Mouse (Mus musculus) thymus, postnatal 14 days (tissue): ENCODE measurements around the gene Sh3gl1.

Source experiments
- DNase-seq: peaks from one replicate; pipeline ENCODE4 v3.0.0; 2021

Sh3gl1 gene

GRCm38 (mm10) chr17:56039345-56039744 is 2.9 kb upstream of the Sh3gl1 start:
- DNase-seq = no peak

DNA sequence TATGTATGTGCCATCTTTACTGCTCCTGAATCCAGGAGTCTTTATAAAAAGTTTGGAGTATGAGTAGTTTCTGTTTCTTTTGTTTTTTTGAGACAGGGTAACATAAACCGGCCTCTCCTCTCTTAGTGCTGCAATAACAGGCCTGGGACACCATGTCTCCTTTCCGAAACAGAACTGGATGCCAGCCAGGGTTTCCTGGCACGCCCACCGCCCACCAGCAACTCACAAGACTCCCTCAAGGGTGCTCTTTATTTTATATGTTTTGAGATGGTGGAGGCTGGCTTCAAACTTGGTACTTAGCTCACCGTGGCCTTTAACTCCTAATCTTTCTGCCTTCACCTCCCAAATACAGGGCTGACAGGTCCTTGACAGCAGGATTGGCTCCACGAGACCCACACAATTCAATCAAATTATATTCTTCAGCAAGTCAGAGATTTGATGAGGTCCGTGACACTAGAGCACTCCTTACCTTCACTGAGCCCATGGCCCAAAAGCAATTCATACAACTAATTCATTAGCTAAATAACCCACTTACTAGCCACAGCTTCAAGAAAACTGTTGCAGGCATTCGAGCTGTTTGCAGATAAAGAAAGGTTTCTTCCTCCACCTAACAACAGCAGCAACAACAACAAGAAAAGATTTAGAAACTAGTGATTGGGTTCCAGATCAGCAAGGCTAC is 2.3 kb upstream of the Sh3gl1 start:
- DNase-seq = no peak

DNA sequence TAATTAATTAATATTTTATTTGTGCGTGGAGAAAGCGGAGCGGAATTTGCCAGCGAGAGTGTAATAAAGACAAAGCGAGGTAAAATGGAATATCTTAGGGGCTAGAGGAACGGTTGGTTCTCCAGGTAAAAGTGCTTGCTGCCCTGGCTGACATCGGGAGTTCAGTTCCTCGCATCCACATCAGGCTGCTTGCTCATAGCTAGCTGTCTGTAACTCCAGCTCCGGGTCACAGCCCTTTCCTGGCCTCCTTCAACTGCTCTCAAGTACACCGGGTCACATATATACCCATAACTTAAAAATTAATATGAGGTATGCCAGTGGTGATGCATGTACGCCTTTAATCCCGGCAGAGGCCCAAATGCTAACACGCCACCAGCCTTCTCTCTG is 459 bp upstream of the Sh3gl1 start:
- no peak for DNase-seq

DNA sequence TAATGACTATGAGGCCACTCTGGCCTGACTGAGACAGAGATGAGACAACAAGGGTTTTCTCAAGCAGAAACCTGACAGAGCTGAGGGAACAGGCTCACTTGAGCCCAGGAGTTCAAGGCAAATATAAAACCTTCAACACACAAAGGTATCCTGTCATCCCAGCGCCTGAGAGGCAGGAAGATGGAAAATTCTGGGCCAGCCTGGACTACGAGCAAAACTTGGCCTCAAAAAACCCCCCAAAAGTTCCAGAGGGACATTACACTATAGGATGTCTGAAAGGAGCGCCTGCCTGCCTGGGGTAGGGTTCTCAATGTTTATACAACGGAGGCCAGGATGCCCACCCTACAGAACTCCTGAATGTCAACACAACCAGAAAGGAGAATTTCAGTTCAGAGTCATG is 1.2 kb downstream of the Sh3gl1 start:
- DNase-seq = no peak

- no peak for DNase-seq
Observed at GRCm38 (mm10) chr17:56034726-56035100, 1.7 kb downstream of the Sh3gl1 start.

- no peak for DNase-seq
Observed at GRCm38 (mm10) chr17:56034040-56034725, 2.3 kb downstream of the Sh3gl1 start.

DNA sequence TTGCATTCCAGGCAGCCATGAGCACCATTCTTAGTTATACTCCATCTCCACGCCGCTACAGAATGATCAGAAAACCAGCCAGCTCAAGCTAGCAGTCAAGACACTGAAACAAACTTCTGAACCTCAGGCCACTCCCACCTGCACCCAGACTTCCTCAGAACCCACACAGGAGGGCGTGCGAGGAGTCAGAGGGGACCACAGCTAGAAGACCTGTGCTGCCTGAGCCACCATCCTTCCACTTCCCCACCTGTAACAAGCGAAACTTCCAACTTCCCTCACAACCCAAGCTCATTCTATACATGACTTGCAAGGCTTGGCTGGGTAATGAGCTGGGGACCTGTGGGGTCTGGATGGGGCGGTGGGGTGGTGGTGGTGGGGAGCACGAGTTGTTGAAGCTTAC is 3.6 kb downstream of the Sh3gl1 start:
- DNase-seq = peak; percentile 71

DNA sequence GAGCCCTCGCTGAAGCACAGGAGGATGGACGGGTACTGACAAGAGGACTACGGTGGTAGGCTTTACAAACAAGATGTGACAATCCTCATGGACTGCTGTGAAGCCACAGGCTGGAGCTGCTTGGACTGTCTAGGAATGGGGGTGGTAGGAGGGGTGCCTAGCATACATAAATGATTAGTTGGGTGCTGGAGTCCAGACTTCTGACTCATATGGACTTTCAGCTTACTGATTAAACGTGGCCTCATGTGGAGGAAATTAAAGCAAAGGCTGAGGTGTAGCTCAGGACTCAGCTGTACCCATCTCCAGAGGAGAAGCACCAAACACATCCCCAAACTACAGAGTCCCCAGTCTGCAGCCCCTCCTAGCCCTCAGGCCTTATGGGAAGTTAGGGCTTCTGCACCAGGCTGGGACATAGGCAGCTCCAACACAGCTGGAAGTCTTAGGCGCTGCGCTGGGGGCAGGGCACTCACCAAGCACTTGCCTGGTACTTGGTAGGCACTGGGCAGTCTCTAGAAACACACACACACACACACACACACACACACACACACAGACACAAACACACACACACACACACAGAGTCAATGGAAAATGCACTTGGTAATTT is 4.2 kb downstream of the Sh3gl1 start:
- DNase-seq = no peak

GRCm38 (mm10) chr17:56031431-56031830 is 5.0 kb downstream of the Sh3gl1 start:
- no peak for DNase-seq

DNA sequence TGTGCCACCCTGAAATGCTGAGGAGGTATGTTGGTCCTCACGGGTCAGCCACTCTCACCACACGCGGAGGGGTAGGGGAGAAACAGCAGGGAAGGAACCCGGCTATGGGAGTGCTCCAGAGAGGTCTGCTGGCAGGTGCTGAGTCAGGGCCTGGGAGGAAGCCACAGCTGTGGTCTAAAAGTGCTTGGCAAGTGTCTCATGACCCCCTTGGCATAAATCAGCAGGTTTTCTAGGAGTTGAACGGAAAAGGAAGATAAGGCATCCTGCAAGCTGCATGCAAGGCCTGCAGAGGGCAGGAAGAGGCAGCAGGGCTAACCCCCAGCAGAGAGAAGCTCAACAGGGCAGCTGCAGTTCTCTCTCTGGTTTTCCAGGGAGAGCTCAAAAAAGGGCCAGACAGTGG is 5.5 kb downstream of the Sh3gl1 start:
- peak; percentile 56 for DNase-seq

GRCm38 (mm10) chr17:56030238-56030870 is 6.1 kb downstream of the Sh3gl1 start:
- no peak for DNase-seq

DNA sequence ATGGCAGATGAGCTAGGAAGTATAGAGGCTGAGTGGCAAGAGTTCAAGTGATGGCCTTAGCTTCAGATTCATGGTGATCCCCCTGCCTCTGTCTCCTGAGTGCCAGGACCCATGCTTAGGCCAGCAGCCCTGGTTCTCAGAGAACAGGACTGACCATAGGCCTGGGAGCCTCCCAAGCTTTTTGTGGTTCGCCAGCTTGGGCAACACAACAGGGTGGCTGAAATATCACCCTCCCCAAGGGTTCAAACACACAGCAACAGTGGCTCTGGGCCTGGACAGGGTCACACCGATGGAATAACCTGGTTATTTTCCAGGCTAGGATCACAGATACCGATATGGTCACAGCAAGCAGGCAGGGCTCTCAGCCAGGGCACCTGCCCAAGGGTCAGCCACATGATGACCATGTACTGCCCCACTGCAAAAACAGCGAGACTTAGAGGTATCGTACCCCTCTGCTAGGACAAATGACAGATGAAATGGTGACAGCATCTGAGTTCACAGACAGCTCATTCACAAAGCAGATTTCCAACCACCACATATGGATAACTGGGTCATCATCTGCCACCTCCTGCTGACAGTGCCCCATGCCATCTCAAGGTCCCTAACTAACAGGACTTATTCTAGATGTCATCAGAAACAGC is 8.5 kb downstream of the Sh3gl1 start:
- DNase-seq = no peak

- no peak for DNase-seq
Observed at GRCm38 (mm10) chr17:56026881-56027280, 9.6 kb downstream of the Sh3gl1 start.

- no peak for DNase-seq
Observed at GRCm38 (mm10) chr17:56026303-56026702, 10.1 kb downstream of the Sh3gl1 start.

GRCm38 (mm10) chr17:56024931-56025330 is 11.5 kb downstream of the Sh3gl1 start:
- no peak for DNase-seq

GRCm38 (mm10) chr17:56024476-56024875 is 12.0 kb downstream of the Sh3gl1 start:
- no peak for DNase-seq

- DNase-seq = no peak
Observed at GRCm38 (mm10) chr17:56023386-56023785, 13.0 kb downstream of the Sh3gl1 start.

GRCm38 (mm10) chr17:56022989-56023290 is 13.5 kb downstream of the Sh3gl1 start:
- no peak for DNase-seq

DNA sequence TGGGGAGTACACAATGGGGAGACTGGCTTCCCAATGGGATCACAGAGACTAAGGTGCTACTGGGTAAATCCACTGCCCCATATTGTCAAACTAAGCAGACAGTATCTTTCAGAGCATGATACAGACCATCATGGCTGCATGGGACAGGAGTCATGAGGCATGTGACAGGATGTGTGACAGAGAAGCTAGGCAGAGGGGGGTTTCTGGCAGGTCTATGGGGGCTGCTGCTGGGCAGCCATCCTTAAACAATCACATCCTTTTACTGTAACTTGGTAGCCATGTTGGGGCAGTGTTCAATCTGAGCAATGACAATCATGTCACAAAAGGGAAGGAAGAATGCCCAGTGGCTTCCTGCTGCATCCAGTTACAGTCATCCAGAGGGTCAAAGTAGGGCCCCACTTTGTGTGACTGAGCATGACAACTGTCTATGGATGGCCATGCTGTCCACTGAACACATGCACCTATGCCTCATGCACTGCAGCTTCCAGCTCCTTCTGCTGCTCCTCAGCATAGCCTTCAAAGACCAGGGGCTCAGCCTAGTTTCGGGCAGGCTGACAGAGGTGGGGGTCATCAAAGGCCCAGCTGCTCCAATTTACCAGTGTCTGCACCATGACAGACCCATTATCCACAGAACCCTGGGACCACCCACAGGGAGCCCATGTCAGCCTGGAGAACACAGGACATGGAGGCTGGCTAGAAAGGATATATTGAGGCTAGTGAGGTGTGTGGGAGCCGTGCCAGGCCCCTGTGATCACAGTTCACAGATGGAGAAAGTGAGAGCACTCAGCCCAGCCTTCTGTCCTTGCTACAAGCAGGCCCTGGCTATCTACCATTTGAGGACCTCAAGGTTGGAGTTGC is 14.1 kb downstream of the Sh3gl1 start:
- peak; percentile 44 for DNase-seq

- DNase-seq = peak; percentile 87
Observed at GRCm38 (mm10) chr17:56021161-56021910, 15.1 kb downstream of the Sh3gl1 start.

- no peak for DNase-seq
Observed at GRCm38 (mm10) chr17:56020400-56021084, 15.9 kb downstream of the Sh3gl1 start.
